In the genomic region with DNA sequence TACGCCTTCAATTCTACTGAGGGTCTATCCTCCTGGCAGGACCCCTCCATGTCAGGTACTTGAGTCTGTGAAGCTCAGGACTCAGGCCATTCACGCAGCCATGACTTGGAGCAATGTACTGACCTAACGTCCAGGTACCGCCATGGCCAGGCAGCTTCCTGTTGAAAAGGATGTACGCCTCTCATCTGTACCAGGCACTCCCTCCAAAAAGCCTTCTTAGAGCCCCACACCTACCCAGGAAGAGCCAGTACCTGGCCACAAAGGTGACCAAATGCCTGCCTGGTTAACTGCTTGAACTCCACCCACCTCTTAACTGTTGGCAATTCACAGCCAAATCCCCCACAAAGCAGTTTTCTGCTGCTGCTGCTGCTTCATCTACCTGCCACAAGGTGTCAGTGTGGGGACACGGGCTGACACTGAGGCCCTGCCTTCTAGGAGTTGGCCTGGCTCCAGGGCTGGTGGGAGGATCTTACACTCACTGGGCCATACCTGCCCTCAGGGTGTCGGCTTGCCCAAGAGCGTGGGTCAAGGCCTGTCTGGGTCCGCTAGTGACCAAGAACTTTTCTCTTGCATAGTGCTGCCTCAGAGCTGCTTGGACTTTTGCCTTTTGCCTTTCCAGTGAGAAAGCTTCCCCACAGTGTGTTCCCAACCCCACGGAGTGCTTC, we compare ENCODE assay signal across 8 mouse cellular contexts. TPM values are rescaled to one million over a fixed set of nuclear protein-coding genes. Genes with fewer than 3 reads are reported as not detected.
DNase-seq lines count a peak whose midpoint lies in the region; ATAC-seq and TF ChIP-seq lines count a peak whose summit lies in the region.

No protein-coding gene starts in this region.

- no peak overlapping the region for H3K27ac ChIP-seq in embryonic facial prominence, embryonic 10.5 days (replicated peaks)
- no peak overlapping the region for H3K27ac ChIP-seq in midbrain, embryonic 12.5 days (replicated peaks)
- H3K27ac ChIP-seq in small intestine, adult 2 months (ENCODE audit: insufficient read depth, low read depth, low read length), result peak overlapping the region; percentile 1; the same call in 1 of the 2 replicates

- H3K4me1 ChIP-seq in embryonic facial prominence, embryonic 10.5 days, result peaks cover 10% of the 10 kb centered on the region
- no peaks in the 10 kb centered on the region; the same call in 1 of the 2 replicates for H3K4me1 ChIP-seq in midbrain, embryonic 12.5 days
- peaks cover 23% of the 10 kb centered on the region for H3K4me1 ChIP-seq in small intestine, adult 2 months (ENCODE audit: control insufficient read depth, insufficient read depth, insufficient read length, low read length)

- no peak overlapping the region for H3K4me2 ChIP-seq in midbrain, embryonic 12.5 days (replicated peaks)

- no peak overlapping the region for H3K9ac ChIP-seq in midbrain, embryonic 12.5 days (replicated peaks)

- no peak overlapping the region for H3K4me3 ChIP-seq in embryonic facial prominence, embryonic 10.5 days
- no peak overlapping the region for H3K4me3 ChIP-seq in midbrain, embryonic 12.5 days
- H3K4me3 ChIP-seq in small intestine, adult 2 months (ENCODE audit: low read depth, low read length), result no peak overlapping the region

- no peaks in the 10 kb centered on the region for H3K36me3 ChIP-seq in embryonic facial prominence, embryonic 10.5 days (replicated peaks)
- no peaks in the 10 kb centered on the region for H3K36me3 ChIP-seq in midbrain, embryonic 12.5 days
- no peaks in the 10 kb centered on the region for H3K36me3 ChIP-seq in small intestine, adult 2 months (ENCODE audit: control insufficient read depth, insufficient read depth, low read length)

- TF ChIP-seq CTCF in small intestine, adult 2 months (IDR thresholded peaks at IDR 0.05; ENCODE audit: extremely low read depth, insufficient read length, insufficient replicate concordance, low read depth, low read length), result peak; percentile 91; the same call in 1 of the 2 replicates

- H3K9me3 ChIP-seq in embryonic facial prominence, embryonic 10.5 days, result no peaks in the 10 kb centered on the region
- no peaks in the 10 kb centered on the region for H3K9me3 ChIP-seq in midbrain, embryonic 12.5 days

- ATAC-seq in midbrain, embryonic 12.5 days (ENCODE audit: low FRiP score, low read depth), result peak; percentile 67
- ATAC-seq in erythroid progenitor cell, adult 5-6 weeks (replicated peaks; ENCODE audit: low FRiP score, poor library complexity, severe bottlenecking), result no peak; the same call in 1 of the 2 replicates

- DNase-seq in adrenal gland, postnatal 10 days, result peak; percentile 90
- DNase-seq in embryonic facial prominence, embryonic 10.5 days (ENCODE audit: low spot score), result peak; percentile 81
- DNase-seq in heart, adult 11 months, result peak; percentile 97
- DNase-seq in kidney, adult 11 months, result peak; percentile 92
- DNase-seq in left cerebral cortex, postnatal 4 days, result peak; percentile 89

- no peak for TF ChIP-seq POLR2A in small intestine, adult 2 months (IDR thresholded peaks at IDR 0.05; ENCODE audit: low read depth, low read length)

- 45% methylated on average over 10 of the region's 10 CpGs for WGBS in embryonic facial prominence, embryonic 10.5 days
- WGBS in midbrain, embryonic 12.5 days, result 52% methylated on average over 10 of the region's 10 CpGs
- WGBS in small intestine, adult 2 months, result 33% methylated on average over 10 of the region's 10 CpGs

- intact Hi-C loops in left cerebral cortex, postnatal 4 days (cut with DNase I), result no loop called here

- H3K27me3 ChIP-seq in embryonic facial prominence, embryonic 10.5 days (replicated peaks; ENCODE audit: low read depth, poor library complexity, severe bottlenecking), result peaks cover 6% of the 10 kb centered on the region; the same call in 1 of the 2 replicates
- H3K27me3 ChIP-seq in midbrain, embryonic 12.5 days, result peaks cover 3% of the 10 kb centered on the region; the same call in 1 of the 2 replicates
- no peaks in the 10 kb centered on the region for H3K27me3 ChIP-seq in small intestine, adult 2 months (ENCODE audit: control insufficient read depth, insufficient read depth, low read length)

RNA-seq across cellular contexts. Expression of gene Sctr, which starts 26.2 kb away (rescaled TPM):
- 10 to 100 TPM; 12.7 to 17.7 TPM for total RNA-seq in adrenal gland, postnatal 10 days (2021)
- polyA plus RNA-seq in embryonic facial prominence, embryonic 10.5 days (2016; fragmentation: Nextera tagmentation; extraction: Ambion mirVana), result 0.16 and 0.24 TPM in 2 replicates
- total RNA-seq in left cerebral cortex, postnatal 4 days (2021), result 1 to 10 TPM in 1 of 2 experiments, under 1 TPM in 1; 0.96 to 1.2 TPM
- polyA plus RNA-seq in midbrain, embryonic 12.5 days (2016; fragmentation: Nextera tagmentation; extraction: Ambion mirVana), result 0.73 and 0.87 TPM in 2 replicates
- polyA plus RNA-seq in small intestine, adult 2 months (2012; rRNA removed), result 1.1 and 2.5 TPM in 2 replicates
- not detected in 2 replicates for total RNA-seq in erythroid progenitor cell, adult 5-6 weeks (2015; ENCODE audit: low replicate concordance)
- total RNA-seq in erythroid progenitor cell, adult 5-6 weeks (2017; ENCODE audit: low replicate concordance), result not detected in 2 replicates

RNA-seq across cellular contexts. Expression of gene Cfap221, which starts 35.9 kb away (rescaled TPM):
- under 1 TPM; 0.39 to 0.70 TPM for total RNA-seq in adrenal gland, postnatal 10 days (2021)
- polyA plus RNA-seq in embryonic facial prominence, embryonic 10.5 days (2016; fragmentation: Nextera tagmentation; extraction: Ambion mirVana), result not detected in 2 replicates
- under 1 TPM; 0.36 to 0.44 TPM for total RNA-seq in left cerebral cortex, postnatal 4 days (2021)
- 0.10 and 0.18 TPM in 2 replicates for polyA plus RNA-seq in midbrain, embryonic 12.5 days (2016; fragmentation: Nextera tagmentation; extraction: Ambion mirVana)
- polyA plus RNA-seq in small intestine, adult 2 months (2012; rRNA removed), result not detected in 2 replicates
- not detected in 2 replicates for total RNA-seq in erythroid progenitor cell, adult 5-6 weeks (2015; ENCODE audit: low replicate concordance)
- not detected in 2 replicates for total RNA-seq in erythroid progenitor cell, adult 5-6 weeks (2017; ENCODE audit: low replicate concordance)

RNA-seq across cellular contexts. Expression of gene Tmem37, which starts 40.9 kb away (rescaled TPM):
- total RNA-seq in adrenal gland, postnatal 10 days (2021), result 10 to 100 TPM; 24.6 to 25.8 TPM
- 5.2 and 7.2 TPM in 2 replicates for polyA plus RNA-seq in embryonic facial prominence, embryonic 10.5 days (2016; fragmentation: Nextera tagmentation; extraction: Ambion mirVana)
- 1 to 10 TPM; 1.4 to 1.8 TPM for total RNA-seq in left cerebral cortex, postnatal 4 days (2021)
- 7.6 and 8.9 TPM in 2 replicates for polyA plus RNA-seq in midbrain, embryonic 12.5 days (2016; fragmentation: Nextera tagmentation; extraction: Ambion mirVana)
- 121 and 171 TPM in 2 replicates for polyA plus RNA-seq in small intestine, adult 2 months (2012; rRNA removed)
- 3.2 TPM in 1 of 2 replicates, not detected in the other for total RNA-seq in erythroid progenitor cell, adult 5-6 weeks (2015; ENCODE audit: low replicate concordance)
- not detected in 2 replicates for total RNA-seq in erythroid progenitor cell, adult 5-6 weeks (2017; ENCODE audit: low replicate concordance)

Comparison
In these comparisons a context has a peak if more than half of its experiments do, and no peak if none do; other contexts are left out.
1. RNA of gene Sctr, which starts 26.2 kb away (total RNA-seq): 12.7 to 17.7 TPM in adrenal gland, postnatal 10 days; 0.96 to 1.2 TPM in left cerebral cortex, postnatal 4 days and not detected in erythroid progenitor cell, adult 5-6 weeks; every median in the first group is over 4 times any median in the second.
2. RNA of gene Tmem37, which starts 40.9 kb away (total RNA-seq): 24.6 to 25.8 TPM in adrenal gland, postnatal 10 days; 1.4 to 1.8 TPM in left cerebral cortex, postnatal 4 days and 3.2 TPM in erythroid progenitor cell, adult 5-6 weeks; every median in the first group is over 4 times any median in the second.
3. Peak in every context shown above with its lines, with median percentiles within 50 percentile points of each other: DNase-seq.